Mouse (Mus musculus) heart, embryonic 14.5 days (tissue): ENCODE results near the gene Taldo1. TPM values are rescaled to one million over a fixed set of nuclear protein-coding genes. Genes with fewer than 3 reads are reported as not detected.

Experiments
- ATAC-seq: fragments of 200-750 bp; cut with Nextera tagmentation; 2 replicates; pipeline ENCODE4 v1.8.0; 2017; ENCODE audit warnings: low read depth, moderate TSS enrichment; ENCODE audit not compliant: insufficient number of reproducible peaks, insufficient read depth, low FRiP score
- H3K27ac ChIP-seq, 2 experiments: fragments of 200-500 bp in 1 of 2; fragments of 300-500 bp in 1 of 2; sonication (generic) in 1 of 2; replicated peaks in 1 of 2; 2 replicates each; pipeline ENCODE4 v1.5.1; 2012 to 2014; ENCODE audit warnings: low read depth in 2 of 2, low read length in 2 of 2, control low read depth in 1 of 2, mild to moderate bottlenecking in 1 of 2, mixed read lengths in 1 of 2; ENCODE audit not compliant: control insufficient read depth in 1 of 2, insufficient read depth in 1 of 2
- H3K27me3 ChIP-seq: fragments of 300-500 bp; sonication (generic); 2 replicates; pipeline ENCODE4 v1.6.1; 2014; ENCODE audit warnings: mild to moderate bottlenecking, low read length, control low read depth; ENCODE audit not compliant: control insufficient read depth, insufficient read depth
- H3K36me3 ChIP-seq: fragments of 300-500 bp; sonication (generic); 2 replicates; pipeline ENCODE4 v1.6.1; 2014; ENCODE audit warnings: mild to moderate bottlenecking, control low read depth, low read length, mixed read lengths; ENCODE audit not compliant: control insufficient read depth, insufficient read depth
- H3K4me1 ChIP-seq, 2 experiments: fragments of 200-500 bp in 1 of 2; fragments of 300-500 bp in 1 of 2; sonication (generic) in 1 of 2; 2 replicates each; pipeline ENCODE4 v1.6.1; 2012 to 2014; ENCODE audit warnings: low read length in 2 of 2, control low read depth in 1 of 2, mixed read lengths in 1 of 2; ENCODE audit not compliant: control insufficient read depth in 2 of 2, insufficient read depth in 2 of 2
- H3K4me2 ChIP-seq: fragments of 300-500 bp; sonication (generic); 2 replicates; pipeline ENCODE4 v1.6.1; 2014; ENCODE audit warnings: mild to moderate bottlenecking, low read length
- H3K4me3 ChIP-seq, 2 experiments: fragments of 200-500 bp in 1 of 2; fragments of 300-500 bp in 1 of 2; sonication (generic) in 1 of 2; 2 replicates each; pipeline ENCODE4 v1.5.1; 2012 to 2014; ENCODE audit warnings: low read length in 2 of 2, mild to moderate bottlenecking in 2 of 2, control low read depth in 1 of 2, low read depth in 1 of 2, moderate library complexity in 1 of 2; ENCODE audit not compliant: control insufficient read depth in 1 of 2, insufficient read depth in 1 of 2
- H3K9ac ChIP-seq: fragments of 300-500 bp; sonication (generic); 2 replicates; pipeline ENCODE4 v1.6.1; 2014; ENCODE audit warnings: mild to moderate bottlenecking, low read length
- H3K9me3 ChIP-seq: fragments of 300-500 bp; sonication (generic); 2 replicates; pipeline ENCODE4 v1.6.1; 2016; ENCODE audit warnings: low read length, control low read depth; ENCODE audit not compliant: control insufficient read depth
- WGBS: fragments of 180-500 bp; shearing (Covaris S2); extraction: QIAGEN DNeasy Blood & Tissue Kit; methylation state at CpG from one replicate; pipeline ENCODE4 v1.1.7; 2014; 5-methylcytosine and 5-hydroxymethylcytosine counted together
- polyA plus RNA-seq: library from polyadenylated mRNA; unstranded; fragments of >200 nt; fragmentation: Nextera tagmentation; extraction: Ambion mirVana; gene quantifications from 2 replicates; pipeline ENCODE4 v1.2.1, GENCODE M21; 2014

The Taldo1 gene
- polyA plus RNA-seq: 216 and 221 TPM in 2 replicates

- Histone ChIP-seq H3K27me3 (no peaks in the 10 kb centered on the region), H3K9ac (peak within 1 kb of the TSS; percentile 84), H3K4me3 (peak within 1 kb of the TSS; percentile 79 to 90), H3K36me3 (peaks cover 15% of the 10 kb centered on the region), H3K27ac (peak within 1 kb of the TSS; percentile 56 to 69), H3K4me2 (peak within 1 kb of the TSS; percentile 98), H3K4me1 (peaks cover 10 to 12% of the 10 kb centered on the region in 2 experiments), H3K9me3 (no peaks in the 10 kb centered on the region)
- WGBS: under 1% methylated on average over 57 of the region's 57 CpGs
- ATAC-seq: peak; percentile 93
Measured at GRCm38 (mm10) chr7:141391625-141392551, at the start of gene Taldo1. Taldo1 (plus strand) TSS chr7:141392199.

- no peak overlapping the region for H3K27ac ChIP-seq
- no peak overlapping the region for H3K4me2 ChIP-seq
- no peak for ATAC-seq
- no peak overlapping the region for H3K9ac ChIP-seq
- peaks cover 3 to 6% of the 10 kb centered on the region in 2 experiments for H3K4me1 ChIP-seq
- 72% methylated on average over 2 of the region's 2 CpGs for WGBS
- no peaks in the 10 kb centered on the region for H3K9me3 ChIP-seq
- H3K27me3 ChIP-seq: 0 out of 2 replicates have a peak, but pooled peaks cover 3% of the 10 kb centered on the region
- no peaks in the 10 kb centered on the region for H3K36me3 ChIP-seq
- no peak overlapping the region for H3K4me3 ChIP-seq
Measured at GRCm38 (mm10) chr7:141343230-141343629, 48.8 kb upstream of the Taldo1 start.

GRCm38 (mm10) chr7:141343696-141344095 is 48.3 kb upstream of the Taldo1 start:
- Histone ChIP-seq H3K27me3 (0 out of 2 replicates have a peak, but pooled peaks cover 3% of the 10 kb centered on the region), H3K9me3 (no peaks in the 10 kb centered on the region), H3K27ac (no peak overlapping the region), H3K4me2 (no peak overlapping the region), H3K36me3 (no peaks in the 10 kb centered on the region), H3K4me3 (no peak overlapping the region), H3K4me1 (peaks cover under 1 to 3% of the 10 kb centered on the region in 2 experiments; a peak in 2 of 4 replicates), H3K9ac (no peak overlapping the region)
- ATAC-seq: no peak
- 71% methylated on average over 7 of the region's 7 CpGs for WGBS

- no peaks in the 10 kb centered on the region for H3K36me3 ChIP-seq
- no peaks in the 10 kb centered on the region for H3K27me3 ChIP-seq
- WGBS: 86% methylated on average over 5 of the region's 5 CpGs
- H3K27ac ChIP-seq: no peak overlapping the region
- H3K9ac ChIP-seq: no peak overlapping the region
- no peak for ATAC-seq
- H3K9me3 ChIP-seq: no peaks in the 10 kb centered on the region
- H3K4me2 ChIP-seq: no peak overlapping the region
- H3K4me3 ChIP-seq: no peak overlapping the region
- H3K4me1 ChIP-seq: no peaks in the 10 kb centered on the region
Measured at GRCm38 (mm10) chr7:141344787-141345186, 47.2 kb upstream of the Taldo1 start.

GRCm38 (mm10) chr7:141351061-141351460 is 40.9 kb upstream of the Taldo1 start:
- Histone ChIP-seq H3K9ac (no peak overlapping the region), H3K27ac (no peak overlapping the region), H3K36me3 (no peaks in the 10 kb centered on the region), H3K4me2 (no peak overlapping the region), H3K27me3 (no peaks in the 10 kb centered on the region), H3K4me3 (no peak overlapping the region), H3K4me1 (no peaks in the 10 kb centered on the region), H3K9me3 (no peaks in the 10 kb centered on the region)
- whole genome bisulfite sequencing: 76% methylated on average over 6 of the region's 6 CpGs
- no peak for ATAC-seq

GRCm38 (mm10) chr7:141355051-141355450 is 36.9 kb upstream of the Taldo1 start:
- no peak overlapping the region for H3K9ac ChIP-seq
- WGBS: 65% methylated on average over 8 of the region's 8 CpGs
- H3K4me1 ChIP-seq: no peaks in the 10 kb centered on the region
- no peak for ATAC-seq
- H3K4me3 ChIP-seq: no peak overlapping the region
- H3K36me3 ChIP-seq: no peaks in the 10 kb centered on the region
- H3K9me3 ChIP-seq: no peaks in the 10 kb centered on the region
- peaks cover 10% of the 10 kb centered on the region for H3K27me3 ChIP-seq
- H3K4me2 ChIP-seq: no peak overlapping the region
- H3K27ac ChIP-seq: no peak overlapping the region

GRCm38 (mm10) chr7:141355626-141356326 is 36.2 kb upstream of the Taldo1 start:
- ATAC-seq: no peak

More at GRCm38 (mm10) chr7:141355626-141356326, 36.2 kb upstream of the Taldo1 start:
- Histone ChIP-seq H3K36me3 (no peaks in the 10 kb centered on the region), H3K9me3 (no peaks in the 10 kb centered on the region), H3K27ac (no peak overlapping the region), H3K4me1 (no peaks in the 10 kb centered on the region), H3K9ac (no peak overlapping the region), H3K4me2 (no peak overlapping the region), H3K4me3 (no peak overlapping the region), H3K27me3 (peaks cover 15% of the 10 kb centered on the region)
- WGBS: 53% methylated on average over 12 of the region's 12 CpGs
